Mouse (Mus musculus): Measurements from ENCODE around the gene Setd1a.

- TF ChIP-seq CTCF (IDR thresholded peaks at IDR 0.05; ENCODE audit: low read depth) (no peak), EP300 (optimal IDR thresholded peaks at IDR 0.05) (no peak)
These were observed 46.3 kb upstream of the Setd1a start for GRCm38 (mm10) chr7:127730170-127730569.
